Mouse (Mus musculus) kidney, adult 2 months (tissue): ENCODE results near the gene E2f3.

ENCODE experiments used
- CTCF ChIP-seq: fragments of 200-500 bp; conservative IDR thresholded peaks from 2 replicates; pipeline ENCODE4 v1.5.1; 2011; ENCODE audit warnings: low read depth, mild to moderate bottlenecking, control low read depth, low read length, moderate library complexity, mixed read lengths; ENCODE audit not compliant: insufficient read depth, insufficient read length
- POLR2A ChIP-seq: fragments of 200-500 bp; IDR thresholded peaks from one replicate; pipeline ENCODE4 v1.6.1; 2011; ENCODE audit warnings: low read depth, low read length, control low read depth

DNA sequence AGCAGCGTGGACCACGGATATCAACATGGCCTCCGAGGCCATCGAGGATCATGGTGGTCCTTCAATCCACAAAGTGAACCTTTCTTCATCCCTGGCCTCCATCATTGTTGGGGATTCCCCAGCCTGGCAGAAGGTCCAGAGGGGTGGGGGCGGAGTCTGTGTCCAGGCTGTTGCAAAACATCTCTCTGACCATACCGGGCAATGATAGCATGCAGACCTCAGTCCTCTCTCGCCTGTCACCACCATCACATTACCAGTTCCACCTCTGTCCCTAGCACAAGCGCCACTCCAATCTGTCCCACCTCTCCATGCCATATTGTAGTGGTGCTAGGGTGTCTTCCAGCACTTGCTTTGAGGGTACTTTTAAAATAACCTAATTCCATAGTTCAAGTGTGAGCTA lies 18.9 kb downstream of the E2f3 start:
- no peak for TF ChIP-seq CTCF
- no peak for TF ChIP-seq POLR2A
